Mouse (Mus musculus) frontal cortex, adult (tissue): Measurements from ENCODE around the gene Notch2.

Experiments used
- ATAC-seq: cut with Nextera tagmentation; 2 replicates; pipeline ENCODE4 v1.9.2; 2017; ENCODE audit warnings: mild to moderate bottlenecking, moderate library complexity, mixed read lengths; ENCODE audit not compliant: low TSS enrichment

Notch2 gene

GRCm38 (mm10) chr3:98052507-98053430 is 39.4 kb downstream of the Notch2 start:
- ATAC-seq: no peak

GRCm38 (mm10) chr3:98053817-98054216 is 40.5 kb downstream of the Notch2 start:
- ATAC-seq: no peak

GRCm38 (mm10) chr3:98054334-98055007 is 41.1 kb downstream of the Notch2 start:
- no peak for ATAC-seq

DNA sequence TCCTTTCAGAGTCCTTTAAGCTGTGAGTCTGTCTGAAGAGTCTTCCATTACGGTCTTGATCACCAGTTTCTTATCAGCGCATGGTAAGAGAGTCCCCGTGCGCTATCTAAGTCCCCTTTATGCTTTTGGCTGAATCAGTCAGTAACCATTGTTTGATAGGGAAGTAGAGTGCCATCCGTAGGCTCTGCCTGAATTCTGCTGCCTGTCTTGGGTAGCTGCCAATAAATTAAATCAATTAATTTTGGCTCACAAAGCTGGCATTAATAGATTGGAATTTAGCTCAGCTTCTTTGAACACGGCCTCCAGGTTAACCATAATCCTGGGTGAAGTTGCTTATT is 41.6 kb downstream of the Notch2 start:
- ATAC-seq: no peak

DNA sequence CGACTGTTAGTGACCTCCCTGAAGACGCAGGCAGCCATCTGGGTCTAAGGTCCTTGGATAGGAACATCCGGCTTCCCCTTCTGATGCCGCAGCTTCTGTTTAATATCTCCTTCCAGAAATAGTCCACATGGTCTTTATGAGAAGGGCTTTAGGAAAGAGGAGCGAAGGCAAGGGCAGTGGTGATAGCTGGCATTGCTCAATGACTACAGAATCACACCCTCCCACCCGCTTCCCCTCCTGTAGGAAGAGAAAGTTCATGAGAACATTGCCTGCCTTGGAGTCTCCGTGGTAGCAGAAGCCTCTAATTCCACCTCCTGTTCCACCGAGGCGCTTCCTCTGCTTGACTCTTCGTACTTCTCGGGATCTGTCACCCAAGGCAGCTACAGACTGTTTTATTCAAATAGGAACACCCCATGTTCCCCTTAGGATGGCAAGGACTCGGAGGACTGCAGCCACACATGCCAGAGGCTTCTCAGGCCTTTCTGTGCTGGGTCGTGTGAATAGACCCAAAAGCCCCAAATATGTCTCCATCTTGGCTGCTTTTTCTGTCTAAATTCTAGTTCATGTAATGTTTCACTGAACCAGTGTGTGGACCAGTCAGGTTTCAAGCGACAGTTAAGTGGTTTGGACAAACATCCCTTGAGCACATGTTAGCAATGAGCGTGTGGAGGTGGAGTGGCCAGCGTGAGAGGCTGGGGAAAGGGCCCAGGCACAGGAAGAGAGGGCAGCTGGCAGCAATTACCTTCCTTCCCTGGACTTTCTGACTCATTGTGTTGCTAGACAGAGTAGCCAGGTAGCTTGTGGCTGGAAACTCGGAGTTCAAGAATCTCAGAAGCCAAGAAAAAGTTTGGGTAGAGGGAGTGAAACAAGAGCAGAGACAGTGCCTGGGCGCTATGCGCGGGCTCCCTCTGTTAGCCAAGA is 42.7 kb downstream of the Notch2 start:
- no peak for ATAC-seq

DNA sequence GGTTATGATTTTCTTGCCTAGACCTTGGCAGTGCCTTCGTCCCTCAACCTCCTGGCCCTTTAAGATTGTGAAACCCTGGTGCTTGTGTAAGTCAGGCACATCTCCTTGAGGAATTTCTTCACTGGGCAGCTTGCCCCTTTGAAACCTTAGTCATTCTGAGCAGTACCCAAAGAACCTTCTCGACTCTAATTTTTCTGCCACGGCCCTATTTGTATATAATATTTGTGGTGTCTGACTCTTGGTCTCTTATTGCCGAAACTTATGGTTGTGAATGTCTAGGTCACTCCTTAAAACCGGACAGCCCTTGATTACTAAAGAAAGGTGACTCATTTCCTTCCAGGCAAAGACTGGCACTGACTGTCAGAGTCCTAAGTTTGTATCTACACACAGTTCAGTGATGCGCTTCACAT is 43.6 kb downstream of the Notch2 start:
- ATAC-seq: no peak

DNA sequence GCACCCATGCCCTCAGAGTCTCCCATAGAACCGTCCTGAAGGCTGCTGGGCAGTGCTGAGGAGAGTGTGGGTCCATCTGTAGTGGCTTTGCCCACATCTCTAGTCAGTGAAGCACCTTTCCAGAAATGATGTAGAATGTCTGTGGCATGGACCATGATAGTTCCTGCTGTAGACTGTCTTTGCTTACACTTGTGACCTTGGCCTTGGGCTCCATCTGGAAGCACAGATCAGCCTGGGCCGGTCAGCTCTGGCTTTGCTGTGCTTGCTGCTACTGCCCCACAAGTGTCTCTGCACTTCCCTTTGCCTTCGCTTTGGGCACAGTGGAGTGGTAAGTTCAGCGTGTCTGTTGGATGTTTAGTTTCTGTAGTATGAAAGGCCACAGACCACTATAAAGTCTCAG is 45.7 kb downstream of the Notch2 start:
- no peak for ATAC-seq

- ATAC-seq: no peak
These were observed 47.8 kb downstream of the Notch2 start for GRCm38 (mm10) chr3:98060981-98061660.

DNA sequence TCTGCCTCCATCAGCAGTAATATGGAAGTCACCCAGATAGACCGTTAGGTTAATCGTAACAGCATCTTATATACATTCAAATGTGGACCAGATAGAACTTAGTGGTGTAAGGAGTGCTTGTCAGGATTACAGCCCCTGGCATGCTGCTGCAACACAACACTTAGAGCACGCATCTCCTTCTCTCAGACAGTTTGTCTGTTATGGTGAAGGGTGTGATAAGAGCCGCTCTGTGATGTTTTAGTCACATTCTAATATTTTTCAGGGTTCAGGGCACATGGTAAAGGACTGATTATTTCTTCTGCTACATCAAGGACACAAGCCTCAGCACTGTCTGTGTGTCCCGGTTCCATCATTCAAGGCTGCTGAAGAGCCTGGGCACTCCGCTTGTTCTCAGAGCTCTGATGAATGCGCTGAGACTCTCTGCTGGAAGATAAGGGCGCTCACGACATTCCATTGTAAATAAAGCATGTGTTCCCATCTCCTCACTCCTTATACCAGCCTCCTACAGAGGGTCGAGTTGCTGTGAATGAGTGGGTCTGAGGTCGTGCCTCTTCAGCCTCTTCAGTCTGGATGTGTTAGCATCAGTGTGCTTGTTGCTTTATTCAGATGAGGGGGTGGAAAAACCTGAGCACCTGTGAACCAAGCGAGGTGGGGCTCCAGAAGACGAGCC is 48.5 kb downstream of the Notch2 start:
- ATAC-seq: 0 out of 2 replicates have a peak, but pooled peaks have one; percentile 22

GRCm38 (mm10) chr3:98062591-98063185 is 49.4 kb downstream of the Notch2 start:
- ATAC-seq: 0 out of 2 replicates have a peak, but pooled peaks have one; percentile 23

DNA sequence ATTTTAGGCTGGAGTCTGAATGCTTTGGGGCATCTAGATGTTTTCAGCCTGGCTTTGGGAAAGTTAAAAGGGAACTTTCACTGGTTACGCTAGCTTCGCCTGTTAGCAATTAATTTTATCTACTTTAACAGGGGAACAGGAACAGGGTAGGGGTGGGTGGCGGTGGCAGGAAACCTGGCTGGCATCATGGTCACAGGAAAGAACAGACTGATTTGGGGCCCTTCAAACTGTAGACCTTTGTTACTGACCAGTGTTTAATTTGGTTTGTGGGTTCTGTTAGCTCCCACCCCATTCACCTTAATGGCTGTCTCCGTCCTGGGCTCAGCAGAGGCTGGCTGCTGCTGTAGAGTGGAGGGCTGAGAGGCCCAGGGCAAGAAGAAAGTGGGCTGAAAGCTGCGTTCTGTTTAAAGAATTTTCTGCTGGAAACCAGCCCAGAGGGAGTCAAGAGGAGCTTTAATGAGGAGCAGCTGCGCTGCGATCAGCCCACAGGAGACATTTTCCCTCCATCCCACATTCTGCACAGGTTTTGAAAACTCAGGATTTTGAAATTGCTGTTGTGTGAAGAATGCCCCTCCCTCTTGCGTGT is 50.0 kb downstream of the Notch2 start:
- ATAC-seq: peak; percentile 44

GRCm38 (mm10) chr3:98063833-98064232 is 50.5 kb downstream of the Notch2 start:
- ATAC-seq: peak; percentile 18

DNA sequence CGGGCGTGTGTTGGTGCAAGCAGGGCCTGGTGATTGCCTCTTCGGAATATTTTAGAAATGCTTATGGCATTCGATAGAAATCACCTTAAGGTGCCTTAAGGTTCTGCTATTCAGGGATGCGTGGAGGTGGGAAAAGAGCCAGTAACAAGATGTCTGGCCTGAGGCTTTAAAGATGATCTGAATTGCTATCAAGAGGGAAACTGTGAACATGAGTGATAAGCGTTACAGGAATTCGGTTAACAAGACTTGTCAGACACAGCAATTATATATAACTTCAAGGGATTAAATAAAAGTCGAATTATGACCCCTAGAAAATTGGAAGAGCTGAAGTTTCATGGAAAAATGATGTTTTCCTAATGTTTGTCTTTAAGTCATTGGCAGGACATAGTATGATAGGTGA is 51.7 kb downstream of the Notch2 start:
- ATAC-seq: no peak

DNA sequence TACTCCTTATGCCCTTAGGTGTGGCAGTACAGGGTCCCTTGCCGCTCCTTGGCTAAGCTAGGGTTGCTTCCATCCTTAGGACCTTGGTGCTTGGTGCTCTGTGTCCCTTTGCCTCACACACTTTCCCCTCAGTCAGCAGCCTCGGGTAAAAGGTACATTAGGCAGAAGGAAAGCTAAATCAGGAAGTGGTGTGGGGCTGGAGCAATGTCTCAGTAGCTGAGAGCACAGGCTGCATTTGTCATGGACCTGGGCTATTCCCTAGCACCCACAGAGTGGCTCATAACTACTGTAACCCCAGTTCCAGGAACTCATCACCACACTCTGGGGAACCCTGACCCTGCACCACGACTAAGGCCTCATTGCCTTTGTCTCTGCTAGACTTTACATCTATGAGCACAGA is 53.1 kb downstream of the Notch2 start:
- no peak for ATAC-seq

DNA sequence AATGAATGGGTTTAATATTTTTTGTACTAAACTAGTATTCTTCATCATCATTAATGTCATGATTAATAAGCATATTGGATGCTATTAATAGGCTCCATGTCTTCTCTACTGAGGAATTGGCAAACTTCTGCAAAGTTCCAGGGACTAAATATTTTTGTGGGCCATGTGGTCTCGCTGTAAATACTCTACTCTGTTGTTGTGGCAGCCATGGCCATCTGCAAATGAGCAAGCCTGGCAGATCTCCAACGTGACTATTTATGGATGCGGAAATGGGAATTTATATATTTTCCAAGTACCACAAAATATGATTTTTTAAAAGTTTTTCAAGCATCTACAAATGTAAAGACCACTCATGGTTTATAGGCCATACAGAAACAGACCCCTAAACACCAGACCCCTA is 54.1 kb downstream of the Notch2 start:
- ATAC-seq: no peak

GRCm38 (mm10) chr3:98067852-98068491 is 54.6 kb downstream of the Notch2 start:
- peak; percentile 49 for ATAC-seq

GRCm38 (mm10) chr3:98069161-98069560 is 55.8 kb downstream of the Notch2 start:
- no peak for ATAC-seq

DNA sequence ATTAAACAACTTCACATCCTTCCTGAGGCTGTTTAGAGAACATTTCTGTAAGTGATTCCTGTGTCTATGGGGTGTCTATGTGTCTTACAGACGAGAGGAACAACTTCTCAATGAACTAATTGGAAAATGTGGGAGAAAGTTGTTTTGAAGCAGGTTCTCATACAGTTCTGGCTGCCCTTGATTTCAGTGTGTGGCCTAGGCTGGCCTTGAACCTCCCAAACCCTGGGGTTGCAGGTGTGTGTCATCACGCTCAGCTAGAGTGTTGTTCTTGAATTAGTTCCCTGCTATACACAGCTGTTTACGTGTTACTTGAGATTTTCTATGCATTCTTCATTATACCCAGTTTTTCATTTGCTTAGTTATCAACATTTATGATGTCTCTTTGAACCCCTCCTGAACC is 56.5 kb downstream of the Notch2 start:
- no peak for ATAC-seq

DNA sequence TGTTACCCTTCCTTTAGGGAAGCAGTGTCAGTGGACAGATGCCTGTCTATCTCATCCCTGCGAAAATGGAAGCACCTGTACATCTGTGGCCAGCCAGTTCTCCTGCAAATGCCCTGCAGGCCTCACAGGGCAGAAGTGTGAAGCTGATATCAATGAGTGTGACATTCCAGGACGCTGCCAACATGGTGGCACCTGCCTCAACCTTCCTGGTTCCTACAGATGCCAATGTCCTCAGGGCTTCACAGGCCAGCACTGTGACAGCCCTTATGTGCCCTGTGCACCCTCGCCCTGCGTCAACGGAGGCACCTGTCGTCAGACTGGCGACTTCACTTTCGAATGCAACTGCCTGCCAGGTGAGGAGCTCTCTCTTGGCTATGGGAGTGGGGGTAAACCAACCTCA is 59.2 kb downstream of the Notch2 start:
- no peak for ATAC-seq

- no peak for ATAC-seq
These were observed 60.2 kb downstream of the Notch2 start for GRCm38 (mm10) chr3:98073545-98073944.
